Mouse (Mus musculus): Measurements from ENCODE around the gene Spert.

DNA sequence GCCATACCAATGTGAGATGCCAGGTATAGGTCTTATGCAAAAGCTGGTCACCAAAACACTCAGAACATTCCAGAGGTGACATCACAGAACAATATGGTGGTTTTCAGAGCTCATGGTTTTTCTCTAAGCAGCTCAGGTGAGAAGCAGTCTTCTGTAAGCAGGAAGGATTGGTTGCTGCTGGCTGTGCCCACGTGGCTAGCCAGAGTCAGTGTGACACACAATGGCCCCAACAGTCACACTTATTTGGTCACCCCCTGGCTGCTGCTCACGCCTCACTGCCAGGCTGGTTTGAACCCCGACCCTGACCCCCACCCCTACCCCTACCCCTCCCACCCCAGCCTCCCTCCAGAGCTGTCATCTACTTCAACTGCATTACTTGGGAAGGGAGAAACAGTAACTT is at the start of gene Spert:
- TF ChIP-seq CTCF (IDR thresholded peaks at IDR 0.05; ENCODE audit: low read depth): no peak
- TF ChIP-seq EP300 (IDR thresholded peaks at IDR 0.05; ENCODE audit: low read depth): no peak

All from liver, embryonic 14.5 days (tissue).